Mouse (Mus musculus) cortical plate, adult 2 months (tissue): ENCODE measurements around the gene Snrpb.

ENCODE experiments used
- CTCF ChIP-seq: fragments of 200-500 bp; IDR thresholded peaks from 2 replicates; pipeline ENCODE4 v1.5.1; 2011; ENCODE audit warnings: mild to moderate bottlenecking, control low read depth, low read length; ENCODE audit not compliant: insufficient read depth; ENCODE audit errors: extremely low read depth
- POLR2A ChIP-seq: fragments of 200-500 bp; IDR thresholded peaks from 2 replicates; pipeline ENCODE4 v1.6.1; 2011; ENCODE audit warnings: mild to moderate bottlenecking, low read length, control low read depth; ENCODE audit not compliant: insufficient read depth; ENCODE audit errors: extremely low read depth

DNA sequence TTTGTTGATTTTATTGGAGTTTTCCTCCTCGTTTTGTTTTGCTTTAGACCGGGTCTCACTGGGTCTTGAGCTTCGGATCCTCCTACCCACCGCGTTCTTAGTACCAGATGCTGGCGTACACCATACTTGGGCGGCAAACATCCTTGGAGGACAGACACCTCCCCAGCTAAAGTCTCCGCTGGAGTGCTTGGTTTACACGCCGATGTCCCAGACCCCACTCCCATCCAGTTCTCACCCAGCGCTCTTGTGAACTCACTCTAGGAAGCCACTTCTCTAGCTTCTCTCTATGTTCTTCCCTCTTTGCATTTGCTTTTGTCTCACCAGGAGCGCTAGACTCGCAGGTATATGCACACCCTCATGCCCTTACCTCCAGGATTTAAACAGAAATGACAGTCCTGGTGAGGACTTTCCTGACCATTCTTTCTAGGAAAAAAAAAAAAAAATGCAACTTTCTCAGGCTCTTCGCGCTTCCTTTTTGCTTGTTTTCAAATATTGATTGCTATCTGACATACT lies 360 bp upstream of the Snrpb start:
- TF ChIP-seq CTCF (no peak), POLR2A (no peak)
